Mouse (Mus musculus) forebrain, embryonic 14.5 days (tissue): ENCODE measurements around the gene Ankfy1. TPM values are rescaled to one million over a fixed set of nuclear protein-coding genes. Genes with fewer than 3 reads are reported as not detected.
A peak's percentile ranks its signal among the peaks of the same experiment; 100 is the strongest.

ENCODE experiments used
- ATAC-seq: fragments of 200-750 bp; cut with Nextera tagmentation; 2 replicates; pipeline ENCODE4 v1.8.0; 2017; ENCODE audit warnings: mild to moderate bottlenecking, moderate library complexity
- DNase-seq: peaks from one replicate; pipeline ENCODE4 v3.0.0-alpha.2; 2015; ENCODE audit warnings: low spot score
- H3K27ac ChIP-seq: fragments of 300-500 bp; sonication (generic); 2 replicates; pipeline ENCODE4 v1.5.1; 2014; ENCODE audit warnings: low read depth, mild to moderate bottlenecking, control low read depth, low read length, moderate library complexity
- H3K27me3 ChIP-seq: fragments of 300-500 bp; sonication (generic); replicated peaks from 2 replicates; pipeline ENCODE4 v1.6.1; 2014; ENCODE audit warnings: low read length, control low read depth, mixed read lengths; ENCODE audit not compliant: control insufficient read depth, insufficient read depth
- H3K36me3 ChIP-seq: fragments of 300-500 bp; sonication (generic); 2 replicates; pipeline ENCODE4 v1.6.1; 2014; ENCODE audit warnings: low read length, control low read depth; ENCODE audit not compliant: control insufficient read depth, insufficient read depth
- H3K4me1 ChIP-seq: fragments of 300-500 bp; sonication (generic); 2 replicates; pipeline ENCODE4 v1.6.1; 2014; ENCODE audit warnings: antibody characterized with exemption, low read length, control low read depth; ENCODE audit not compliant: control insufficient read depth, insufficient read depth
- H3K4me2 ChIP-seq: fragments of 300-500 bp; sonication (generic); 2 replicates; pipeline ENCODE4 v1.6.1; 2014; ENCODE audit warnings: mild to moderate bottlenecking, control low read depth, low read length
- H3K4me3 ChIP-seq: fragments of 300-500 bp; sonication (generic); 2 replicates; pipeline ENCODE4 v1.5.1; 2014; ENCODE audit warnings: low read depth, low read length, control low read depth
- H3K9ac ChIP-seq: fragments of 300-500 bp; sonication (generic); 2 replicates; pipeline ENCODE4 v1.6.1; 2014; ENCODE audit warnings: mild to moderate bottlenecking, low read length, control low read depth, moderate library complexity
- H3K9me3 ChIP-seq: fragments of 300-500 bp; sonication (generic); replicated peaks from 2 replicates; pipeline ENCODE4 v1.6.1; 2016; ENCODE audit warnings: low read length, control low read depth, mixed read lengths; ENCODE audit not compliant: control insufficient read depth
- WGBS: fragments of 180-500 bp; shearing (Covaris S2); extraction: QIAGEN DNeasy Blood & Tissue Kit; methylation state at CpG from one replicate; pipeline ENCODE4 v1.1.7; 2014; 5-methylcytosine and 5-hydroxymethylcytosine counted together
- polyA plus RNA-seq: library from polyadenylated mRNA; unstranded; fragments of >200 nt; fragmentation: Nextera tagmentation; extraction: Ambion mirVana; gene quantifications from 2 replicates; pipeline ENCODE4 v1.2.1, GENCODE M21; 2014

Gene Ankfy1
- 27.1 and 32.3 TPM in 2 replicates for polyA plus RNA-seq

- peaks cover 15% of the 10 kb centered on the region; the same call in 1 of the 2 replicates for H3K36me3 ChIP-seq
- peaks cover 12% of the 10 kb centered on the region for H3K4me1 ChIP-seq
- H3K4me2 ChIP-seq = peak within 1 kb of the TSS; percentile 90
- H3K27me3 ChIP-seq = no peaks in the 10 kb centered on the region
- ATAC-seq (peak; percentile 98), DNase-seq (peak; percentile 98)
- peak within 1 kb of the TSS; percentile 68 for H3K27ac ChIP-seq
- H3K4me3 ChIP-seq = peak within 1 kb of the TSS; percentile 70
- peak within 1 kb of the TSS; percentile 78 for H3K9ac ChIP-seq
- WGBS = under 1% methylated on average over 56 of the region's 56 CpGs
- H3K9me3 ChIP-seq = no peaks in the 10 kb centered on the region
These were observed at the start of gene Ankfy1 for GRCm38 (mm10) chr11:72689551-72690510. Gene Ankfy1, plus strand, starts transcription at chr11:72690006.

GRCm38 (mm10) chr11:72642730-72643129 is 47.1 kb upstream of the Ankfy1 start:
- Histone ChIP-seq H3K4me3 (no peak overlapping the region), H3K4me1 (no peaks in the 10 kb centered on the region), H3K9me3 (peaks cover 3% of the 10 kb centered on the region; the same call in 1 of the 2 replicates), H3K36me3 (no peaks in the 10 kb centered on the region), H3K4me2 (no peak overlapping the region), H3K27ac (no peak overlapping the region), H3K9ac (no peak overlapping the region), H3K27me3 (no peaks in the 10 kb centered on the region)
- DNase-seq (no peak), ATAC-seq (no peak)
- WGBS = 10% methylated on average over 4 of the region's 4 CpGs

GRCm38 (mm10) chr11:72645386-72645785 is 44.4 kb upstream of the Ankfy1 start:
- Histone ChIP-seq H3K27ac (no peak overlapping the region), H3K9me3 (peaks cover 3% of the 10 kb centered on the region; the same call in 1 of the 2 replicates), H3K9ac (no peak overlapping the region), H3K27me3 (no peaks in the 10 kb centered on the region), H3K4me3 (no peak overlapping the region), H3K4me2 (no peak overlapping the region), H3K36me3 (no peaks in the 10 kb centered on the region), H3K4me1 (no peaks in the 10 kb centered on the region)
- WGBS = 93% methylated on average over 5 of the region's 5 CpGs
- ATAC-seq (no peak), DNase-seq (no peak)

DNA sequence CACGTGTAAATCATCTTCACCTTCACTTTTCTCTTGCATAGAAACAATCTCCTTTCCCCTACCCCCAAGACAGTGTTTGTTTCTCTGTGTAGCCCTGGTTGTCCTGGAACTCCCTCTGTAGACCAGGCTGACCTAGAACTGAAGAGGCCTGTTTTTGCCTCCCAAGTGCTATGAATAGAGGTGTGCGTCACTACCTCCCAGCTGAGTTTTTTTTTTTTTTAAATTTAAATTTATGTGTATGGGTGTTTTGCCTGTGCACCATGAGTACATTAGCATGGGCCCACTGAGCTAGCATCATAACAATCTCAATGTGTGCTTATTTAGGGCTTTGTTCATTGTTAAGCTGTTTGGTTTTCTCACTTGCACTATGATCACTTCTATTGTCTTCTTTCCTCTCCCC is 39.5 kb upstream of the Ankfy1 start:
- WGBS = 85% methylated on average over 2 of the region's 2 CpGs

GRCm38 (mm10) chr11:72659918-72660317 is 29.9 kb upstream of the Ankfy1 start:
- H3K36me3 ChIP-seq = no peaks in the 10 kb centered on the region
- H3K4me1 ChIP-seq = no peaks in the 10 kb centered on the region
- H3K4me3 ChIP-seq = no peak overlapping the region
- no peaks in the 10 kb centered on the region for H3K27me3 ChIP-seq
- H3K9ac ChIP-seq = no peak overlapping the region
- ATAC-seq = no peak
- H3K9me3 ChIP-seq = 0 out of 2 replicates have a peak, but pooled peaks cover 2% of the 10 kb centered on the region
- no peak overlapping the region for H3K27ac ChIP-seq
- H3K4me2 ChIP-seq = no peak overlapping the region
- no peak for DNase-seq

More for the DNA sequence above, 39.5 kb upstream of the Ankfy1 start:
- H3K9ac ChIP-seq = no peak overlapping the region
- H3K4me1 ChIP-seq = no peaks in the 10 kb centered on the region
- DNase-seq (no peak), ATAC-seq (no peak)
- no peak overlapping the region for H3K4me3 ChIP-seq
- H3K36me3 ChIP-seq = no peaks in the 10 kb centered on the region
- no peaks in the 10 kb centered on the region for H3K27me3 ChIP-seq
- no peak overlapping the region for H3K4me2 ChIP-seq
- no peak overlapping the region for H3K27ac ChIP-seq
- H3K9me3 ChIP-seq = no peaks in the 10 kb centered on the region

GRCm38 (mm10) chr11:72660359-72660758 is 29.4 kb upstream of the Ankfy1 start:
- DNase-seq = no peak
- H3K36me3 ChIP-seq = no peaks in the 10 kb centered on the region
- H3K9me3 ChIP-seq = 0 out of 2 replicates have a peak, but pooled peaks cover 2% of the 10 kb centered on the region
- H3K4me1 ChIP-seq = no peaks in the 10 kb centered on the region
- H3K4me3 ChIP-seq = no peak overlapping the region
- no peak overlapping the region for H3K4me2 ChIP-seq
- no peak overlapping the region for H3K27ac ChIP-seq
- no peak overlapping the region for H3K9ac ChIP-seq
- no peak for ATAC-seq
- H3K27me3 ChIP-seq = no peaks in the 10 kb centered on the region
- 93% methylated on average over 1 of the region's 1 CpGs for WGBS

DNA sequence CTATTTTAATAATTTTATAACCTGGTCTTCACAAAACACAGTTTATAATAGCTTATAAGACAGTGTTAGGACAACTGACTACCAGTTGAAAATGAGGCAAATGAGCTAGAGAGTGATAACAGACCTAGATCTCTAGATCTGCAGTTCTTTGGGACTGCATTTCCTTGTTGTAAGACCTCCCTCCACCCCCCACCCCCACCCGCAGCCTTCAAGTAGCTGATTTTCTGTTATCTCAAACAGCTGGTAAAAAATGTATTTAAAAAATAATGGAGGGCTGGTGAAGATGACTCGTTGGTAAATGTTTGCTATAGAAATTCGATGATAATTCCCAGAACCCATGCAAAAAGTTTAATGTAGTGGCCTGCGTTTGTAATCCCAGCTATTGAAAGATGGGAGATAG is 25.2 kb upstream of the Ankfy1 start:
- DNase-seq (no peak), ATAC-seq (no peak)
- no peak overlapping the region for H3K27ac ChIP-seq
- no peaks in the 10 kb centered on the region for H3K9me3 ChIP-seq
- WGBS = 92% methylated on average over 4 of the region's 4 CpGs
- H3K4me2 ChIP-seq = no peak overlapping the region
- H3K4me1 ChIP-seq = no peaks in the 10 kb centered on the region
- no peak overlapping the region for H3K4me3 ChIP-seq
- H3K27me3 ChIP-seq = no peaks in the 10 kb centered on the region
- no peak overlapping the region for H3K9ac ChIP-seq
- H3K36me3 ChIP-seq = no peaks in the 10 kb centered on the region

DNA sequence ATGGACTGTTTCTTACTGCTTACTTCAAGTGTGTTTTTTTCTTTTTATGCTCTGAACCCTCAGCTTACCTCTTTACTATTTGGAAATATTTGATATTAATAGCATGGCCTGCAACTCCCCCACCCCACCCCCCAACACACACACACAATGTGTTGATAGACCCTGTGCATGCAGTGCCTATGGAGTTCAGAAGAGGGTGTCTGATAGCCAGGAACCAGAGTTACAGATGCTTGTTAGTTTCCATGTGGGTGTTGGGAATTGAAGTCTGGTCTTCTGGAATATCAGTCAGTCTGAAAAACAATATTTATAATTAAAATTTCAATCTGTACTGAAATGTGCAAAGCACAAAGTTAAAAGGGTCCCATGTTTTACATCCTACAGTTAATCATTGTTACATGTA is 19.2 kb upstream of the Ankfy1 start:
- Histone ChIP-seq H3K36me3 (no peaks in the 10 kb centered on the region), H3K4me3 (no peak overlapping the region), H3K27ac (no peak overlapping the region), H3K27me3 (no peaks in the 10 kb centered on the region), H3K9me3 (no peaks in the 10 kb centered on the region), H3K4me1 (no peaks in the 10 kb centered on the region), H3K9ac (no peak overlapping the region), H3K4me2 (no peak overlapping the region)
- ATAC-seq (no peak), DNase-seq (no peak)
